Mouse (Mus musculus) MEL (cell line): ENCODE results near the gene Osbpl10. TPM values are rescaled to one million over a fixed set of nuclear protein-coding genes. Genes with fewer than 3 reads are reported as not detected.
"Not testable (repeated sequence)": the region's sequence is repeated elsewhere in the genome, so short reads cannot be mapped to it uniquely, and the experiment has no call there.

Experiments used
- DNase-seq: peaks from one replicate; pipeline ENCODE4 v3.0.0; 2011; ENCODE audit warnings: low read depth, low spot score
- H3K27ac ChIP-seq: 2 replicates; pipeline ENCODE4 v1.5.1; 2012; ENCODE audit warnings: low read depth, mild to moderate bottlenecking, control low read depth, low read length, moderate library complexity; ENCODE audit not compliant: control insufficient read depth
- H3K27me3 ChIP-seq, 2 experiments: fragments of 150-350 bp in 1 of 2; sonication (generic) in 1 of 2; 2 replicates each; pipeline ENCODE4 v1.6.1; 2012; ENCODE audit warnings: low read length in 2 of 2, mild to moderate bottlenecking in 2 of 2, improper control_type of control experiment in 1 of 2, moderate library complexity in 1 of 2; ENCODE audit not compliant: insufficient read depth in 2 of 2, control insufficient read depth in 1 of 2
- H3K36me3 ChIP-seq, 2 experiments: 2 replicates each; pipeline ENCODE4 v1.6.1; 2012 to 2014; ENCODE audit warnings: low read length in 2 of 2, improper control_type of control experiment in 1 of 2, inconsistent platforms in 1 of 2, mild to moderate bottlenecking in 1 of 2; ENCODE audit not compliant: insufficient read depth in 2 of 2, control insufficient read depth in 1 of 2
- H3K4me1 ChIP-seq, 2 experiments: fragments of 150-350 bp in 1 of 2; sonication (generic) in 1 of 2; 2 replicates each; pipeline ENCODE4 v1.6.1; 2012; ENCODE audit warnings: low read length in 2 of 2, improper control_type of control experiment in 1 of 2, mild to moderate bottlenecking in 1 of 2; ENCODE audit not compliant: insufficient read depth in 2 of 2, control insufficient read depth in 1 of 2
- H3K4me3 ChIP-seq, 2 experiments: fragments of 150-350 bp in 1 of 2; sonication (generic) in 1 of 2; 2 replicates each; pipeline ENCODE4 v1.5.1; 2012; ENCODE audit warnings: low read depth in 2 of 2, low read length in 2 of 2, mild to moderate bottlenecking in 2 of 2, moderate library complexity in 2 of 2, control low read depth in 1 of 2, improper control_type of control experiment in 1 of 2; ENCODE audit not compliant: control insufficient read depth in 1 of 2, insufficient read depth in 1 of 2
- H3K79me2 ChIP-seq: 2 replicates; pipeline ENCODE4 v1.6.1; 2012; ENCODE audit warnings: mild to moderate bottlenecking, low read length, moderate library complexity; ENCODE audit not compliant: control insufficient read depth, poor library complexity, insufficient read depth
- H3K9ac ChIP-seq: 2 replicates; pipeline ENCODE4 v1.6.1; 2012; ENCODE audit warnings: low read depth, mild to moderate bottlenecking, control low read depth, low read length, moderate library complexity; ENCODE audit not compliant: control insufficient read depth, poor library complexity, severe bottlenecking
- H3K9me3 ChIP-seq: fragments of 150-350 bp; sonication (generic); replicated peaks from 2 replicates; pipeline ENCODE4 v1.6.1; 2012; ENCODE audit warnings: mild to moderate bottlenecking, low read length, improper control_type of control experiment, moderate library complexity; ENCODE audit not compliant: insufficient read depth
- CHD2 ChIP-seq: IDR thresholded peaks from 2 replicates; pipeline ENCODE4 v1.6.1; 2011; ENCODE audit warnings: low read length, improper control_type of control experiment
- E2F4 ChIP-seq: IDR thresholded peaks from 2 replicates; pipeline ENCODE4 v1.6.1; 2011; ENCODE audit warnings: low read depth, low read length, improper control_type of control experiment, borderline replicate concordance
- EP300 ChIP-seq, 2 experiments: IDR thresholded peaks; 2 replicates each; pipeline ENCODE4 v1.6.1; 2011; ENCODE audit warnings: improper control_type of control experiment in 2 of 2, low read length in 2 of 2, low read depth in 1 of 2, mild to moderate bottlenecking in 1 of 2
- ETS1 ChIP-seq: IDR thresholded peaks from 2 replicates; pipeline ENCODE4 v1.6.1; 2012; ENCODE audit warnings: low read depth, mild to moderate bottlenecking, inconsistent platforms, low read length, improper control_type of control experiment, moderate library complexity
- GABPA ChIP-seq: IDR thresholded peaks from 2 replicates; pipeline ENCODE4 v1.6.1; 2012; ENCODE audit warnings: low read depth, mild to moderate bottlenecking, inconsistent platforms, low read length, improper control_type of control experiment, moderate library complexity
- HCFC1 ChIP-seq: IDR thresholded peaks from 2 replicates; pipeline ENCODE4 v1.6.1; 2012; ENCODE audit warnings: low read depth, mild to moderate bottlenecking, inconsistent platforms, low read length, improper control_type of control experiment, moderate library complexity
- JUND ChIP-seq: IDR thresholded peaks from 2 replicates; pipeline ENCODE4 v1.6.1; 2011; ENCODE audit warnings: low read depth, mild to moderate bottlenecking, improper control_type of control experiment, low read length
- MAFK ChIP-seq: IDR thresholded peaks from 2 replicates; pipeline ENCODE4 v1.6.1; 2011; ENCODE audit warnings: low read depth, mild to moderate bottlenecking, low read length, improper control_type of control experiment, borderline replicate concordance
- MAX ChIP-seq: IDR thresholded peaks from 2 replicates; pipeline ENCODE4 v1.6.1; 2011; ENCODE audit warnings: low read length, improper control_type of control experiment
- MAZ ChIP-seq: IDR thresholded peaks from 2 replicates; pipeline ENCODE4 v1.6.1; 2012; ENCODE audit warnings: low read depth, mild to moderate bottlenecking, inconsistent platforms, low read length, improper control_type of control experiment
- MEF2A ChIP-seq: IDR thresholded peaks from 2 replicates; pipeline ENCODE4 v1.6.1; 2014; ENCODE audit warnings: low read depth, mild to moderate bottlenecking, inconsistent platforms, low read length, improper control_type of control experiment; ENCODE audit not compliant: poor library complexity, insufficient replicate concordance, severe bottlenecking; ENCODE audit errors: extremely low read depth
- MXI1 ChIP-seq: IDR thresholded peaks from 2 replicates; pipeline ENCODE4 v1.6.1; 2011; ENCODE audit warnings: mild to moderate bottlenecking, low read depth, low read length, improper control_type of control experiment
- POLR2AphosphoS2 ChIP-seq: IDR thresholded peaks from 2 replicates; pipeline ENCODE4 v1.6.1; 2011; ENCODE audit warnings: low read length, improper control_type of control experiment
- POLR2AphosphoS5 ChIP-seq: IDR thresholded peaks from 2 replicates; pipeline ENCODE4 v1.6.1; 2012; ENCODE audit warnings: low read depth, borderline replicate concordance, mild to moderate bottlenecking, inconsistent platforms, low read length, moderate library complexity, mixed read lengths
- RAD21 ChIP-seq: IDR thresholded peaks from 2 replicates; pipeline ENCODE4 v1.6.1; 2011; ENCODE audit warnings: mild to moderate bottlenecking, low read depth, low read length, improper control_type of control experiment
- SMC3 ChIP-seq: IDR thresholded peaks from 2 replicates; pipeline ENCODE4 v1.6.1; 2011; ENCODE audit warnings: low read depth, low read length, improper control_type of control experiment
- TAL1 ChIP-seq: IDR thresholded peaks from 2 replicates; pipeline ENCODE4 v1.6.1; 2012; ENCODE audit warnings: mild to moderate bottlenecking, inconsistent platforms, low read length, moderate library complexity, mixed read lengths
- TCF12 ChIP-seq: IDR thresholded peaks from 2 replicates; pipeline ENCODE4 v1.6.1; 2014; ENCODE audit warnings: low read depth, mild to moderate bottlenecking, inconsistent platforms, low read length, improper control_type of control experiment, moderate library complexity
- UBTF ChIP-seq: IDR thresholded peaks from 2 replicates; pipeline ENCODE4 v1.6.1; 2012; ENCODE audit warnings: low read depth, mild to moderate bottlenecking, inconsistent platforms, low read length, improper control_type of control experiment, moderate library complexity, borderline replicate concordance; ENCODE audit not compliant: insufficient read depth
- USF2 ChIP-seq, 2 experiments: IDR thresholded peaks; 2 replicates each; pipeline ENCODE4 v1.6.1; 2011 to 2012; ENCODE audit warnings: improper control_type of control experiment in 2 of 2, low read length in 2 of 2, borderline replicate concordance in 1 of 2, inconsistent platforms in 1 of 2, low read depth in 1 of 2, mild to moderate bottlenecking in 1 of 2; ENCODE audit not compliant: insufficient read depth in 1 of 2
- ZC3H11A ChIP-seq: IDR thresholded peaks from 2 replicates; pipeline ENCODE4 v1.6.1; 2012; ENCODE audit warnings: low read depth, mild to moderate bottlenecking, inconsistent platforms, low read length, improper control_type of control experiment
- ZKSCAN1 ChIP-seq: IDR thresholded peaks from 2 replicates; pipeline ENCODE4 v1.6.1; 2012; ENCODE audit warnings: low read depth, mild to moderate bottlenecking, inconsistent platforms, low read length, improper control_type of control experiment, moderate library complexity
- ZMIZ1 ChIP-seq: IDR thresholded peaks from 2 replicates; pipeline ENCODE4 v1.6.1; 2012; ENCODE audit warnings: low read depth, mild to moderate bottlenecking, inconsistent platforms, low read length, improper control_type of control experiment, moderate library complexity
- ZNF384 ChIP-seq: IDR thresholded peaks from 2 replicates; pipeline ENCODE4 v1.6.1; 2012; ENCODE audit warnings: low read depth, mild to moderate bottlenecking, inconsistent platforms, low read length, improper control_type of control experiment
- polyA plus RNA-seq, 2 experiments: library from polyadenylated mRNA; stranded (reverse) in 1 of 2; unstranded in 1 of 2; fragments of >175 nt in 1 of 2; fragments of >200 nt in 1 of 2; gene quantifications; 2 replicates each; pipeline versions ENCODE4 v1.2.1 to v1.2.4; 2012; ENCODE audit warnings: low replicate concordance in 2 of 2, low read depth in 1 of 2; ENCODE audit not compliant: insufficient read length in 2 of 2, insufficient read depth in 1 of 2, missing spikeins in 1 of 2
- total RNA-seq: library from RNA; depleted of rRNA; stranded (reverse); fragments of 300-350 nt; gene quantifications from 2 replicates; pipeline ENCODE4 v1.2.3, GENCODE M21; 2012

Osbpl10 gene
- total and polyA plus RNA-seq, 3 experiments, result not detected

GRCm38 (mm10) chr9:115261896-115262295, 283.5 kb downstream of the Osbpl10 start:
- no peak for DNase-seq
- no peaks in the 10 kb centered on the region; a peak in 2 of 4 replicates for H3K4me1 ChIP-seq
- no peak overlapping the region for H3K27ac ChIP-seq
- peaks cover 3 to 15% of the 10 kb centered on the region in 2 experiments; a peak in 3 of 4 replicates for H3K36me3 ChIP-seq
- no peaks in the 10 kb centered on the region for H3K9me3 ChIP-seq
- no peaks in the 10 kb centered on the region for H3K27me3 ChIP-seq
- no peak overlapping the region for H3K9ac ChIP-seq
- H3K4me3 ChIP-seq, result no peak overlapping the region
- TF ChIP-seq MXI1 (no peak), USF2 (IDR thresholded peaks at IDR 0.05; ENCODE audit: borderline replicate concordance in 1 of 2, insufficient read depth in 1 of 2, low read depth in 1 of 2, low read length in 2 of 2) (no peak), UBTF (no peak), MAZ (no peak), CHD2 (no peak), ETS1 (no peak), ZC3H11A (no peak), E2F4 (no peak), MEF2A (no peak), SMC3 (no peak)
- H3K79me2 ChIP-seq, result peaks cover 3% of the 10 kb centered on the region; the same call in 1 of the 2 replicates

GRCm38 (mm10) chr9:115271556-115271955, 293.2 kb downstream of the Osbpl10 start:
- H3K4me3 ChIP-seq, result no peak overlapping the region
- H3K27me3 ChIP-seq, result no peaks in the 10 kb centered on the region
- DNase-seq, result no peak
- no peak overlapping the region for H3K9ac ChIP-seq
- TF ChIP-seq ZNF384 (no peak), MAFK (no peak), RAD21 (no peak), JUND (no peak), GABPA (no peak), ETS1 (no peak), USF2 (IDR thresholded peaks at IDR 0.05; ENCODE audit: borderline replicate concordance in 1 of 2, insufficient read depth in 1 of 2, low read depth in 1 of 2, low read length in 2 of 2) (no peak), POLR2AphosphoS5 (no peak), POLR2AphosphoS2 (no peak), TCF12 (no peak), UBTF (no peak), TAL1 (no peak), HCFC1 (no peak), SMC3 (no peak), EP300 (IDR thresholded peaks at IDR 0.05; ENCODE audit: low read depth in 1 of 2, low read length in 2 of 2) (no peak), MAZ (no peak), ZKSCAN1 (no peak), MAX (no peak), ZMIZ1 (no peak)
- H3K27ac ChIP-seq, result no peak overlapping the region
- H3K79me2 ChIP-seq, result no peaks in the 10 kb centered on the region; the same call in none of the 2 replicates
- H3K4me1 ChIP-seq, result no peaks in the 10 kb centered on the region
- peaks cover 0 to 20% of the 10 kb centered on the region in 2 experiments; a peak in 3 of 4 replicates for H3K36me3 ChIP-seq
- no peaks in the 10 kb centered on the region for H3K9me3 ChIP-seq

- H3K27ac ChIP-seq, H3K4me1 ChIP-seq, DNase-seq, H3K9ac ChIP-seq, H3K9me3 ChIP-seq, H3K4me3 ChIP-seq, H3K79me2 ChIP-seq, H3K27me3 ChIP-seq: not testable (repeated sequence)
- H3K36me3 ChIP-seq, result peaks cover 0 to 20% of the 10 kb centered on the region in 2 experiments; a peak in 3 of 4 replicates
These were observed 294.1 kb downstream of the Osbpl10 start for GRCm38 (mm10) chr9:115272451-115272850.
